Mouse (Mus musculus): ENCODE measurements around the gene Prpf40b.
A peak's percentile ranks its signal among the peaks of the same experiment; 100 is the strongest.

Prpf40b gene

DNA sequence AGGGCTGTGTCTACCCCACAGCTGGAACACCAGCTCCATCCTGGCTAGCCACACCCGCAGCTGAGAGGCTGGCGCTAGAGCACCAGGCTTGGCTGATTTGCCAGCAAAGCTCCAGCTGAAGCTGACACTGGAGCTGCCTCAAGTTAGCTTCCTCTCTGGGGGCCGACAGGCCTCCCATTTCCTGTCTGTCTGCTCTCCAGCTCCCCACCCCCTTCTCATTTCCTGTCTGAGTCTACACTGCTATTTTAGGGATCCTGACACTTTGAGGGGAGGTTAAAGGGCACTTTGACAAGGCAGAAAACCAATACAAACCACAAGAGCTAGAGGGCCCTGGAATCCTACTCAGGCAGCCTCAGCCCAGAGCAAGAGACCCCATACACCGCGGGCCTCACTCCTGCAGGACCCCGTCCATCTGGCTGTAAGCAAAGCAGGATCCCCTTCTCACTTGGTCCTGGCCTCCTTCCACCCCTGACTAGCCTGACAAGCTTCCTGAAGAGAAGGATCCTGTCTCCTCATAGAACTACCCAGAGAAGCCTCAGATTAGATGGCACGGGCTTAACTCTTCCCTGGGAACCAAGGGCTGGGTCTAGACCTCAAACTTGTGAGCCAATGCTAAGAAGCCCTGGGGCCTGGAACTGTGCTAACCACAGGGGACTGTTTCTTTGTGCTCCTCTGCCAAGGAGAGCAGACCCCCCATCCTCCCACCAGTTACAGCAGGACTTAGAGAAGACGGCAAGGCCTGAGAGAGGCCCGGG, 38.2 kb downstream of the Prpf40b start:
- DNase-seq (ENCODE audit: extremely low spot score): peak; percentile 78

GRCm38 (mm10) chr15:99333676-99334065, 38.8 kb downstream of the Prpf40b start:
- DNase-seq (ENCODE audit: extremely low spot score): no peak

DNA sequence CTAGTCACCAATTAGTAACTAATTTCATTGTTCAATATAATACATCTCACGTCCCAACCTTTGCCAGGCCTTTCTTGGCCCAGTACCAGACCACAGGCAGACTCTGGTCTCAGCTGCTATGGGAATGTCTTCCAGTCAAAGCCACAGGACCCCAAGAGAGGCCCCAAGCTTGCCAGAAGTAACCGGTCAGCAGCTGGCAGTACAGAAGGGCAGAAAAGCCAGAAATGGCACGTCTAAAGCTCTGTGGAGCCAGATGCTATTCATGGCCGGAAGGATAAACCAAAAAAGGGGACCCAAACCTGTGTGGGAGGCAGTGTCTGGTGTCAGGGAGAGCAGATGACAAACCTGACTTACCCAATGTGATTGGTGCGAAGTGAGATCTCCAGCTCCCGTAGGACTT, 39.6 kb downstream of the Prpf40b start:
- DNase-seq (ENCODE audit: extremely low spot score): no peak

GRCm38 (mm10) chr15:99335801-99336320, 41.0 kb downstream of the Prpf40b start:
- DNase-seq (ENCODE audit: extremely low spot score): no peak

DNA sequence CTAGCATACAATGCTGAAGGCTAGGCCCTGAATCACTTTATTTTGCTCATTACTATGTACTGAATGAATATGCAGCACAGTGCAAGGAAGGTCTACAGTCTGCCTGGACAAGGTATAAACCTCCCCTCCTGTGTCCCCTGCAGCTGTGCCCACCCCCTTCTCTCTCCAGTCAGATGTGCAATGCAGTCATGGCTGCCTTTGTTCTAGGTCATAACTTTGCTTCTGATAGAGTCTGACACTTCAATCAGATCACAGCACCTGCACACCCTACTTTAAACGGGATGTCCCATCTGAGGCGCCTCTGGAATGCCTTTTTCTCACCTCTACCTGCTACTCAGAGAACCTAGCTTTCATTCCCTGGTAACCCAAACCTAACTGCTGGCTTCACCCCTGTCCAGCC, 44.0 kb downstream of the Prpf40b start:
- DNase-seq (ENCODE audit: extremely low spot score): no peak

DNA sequence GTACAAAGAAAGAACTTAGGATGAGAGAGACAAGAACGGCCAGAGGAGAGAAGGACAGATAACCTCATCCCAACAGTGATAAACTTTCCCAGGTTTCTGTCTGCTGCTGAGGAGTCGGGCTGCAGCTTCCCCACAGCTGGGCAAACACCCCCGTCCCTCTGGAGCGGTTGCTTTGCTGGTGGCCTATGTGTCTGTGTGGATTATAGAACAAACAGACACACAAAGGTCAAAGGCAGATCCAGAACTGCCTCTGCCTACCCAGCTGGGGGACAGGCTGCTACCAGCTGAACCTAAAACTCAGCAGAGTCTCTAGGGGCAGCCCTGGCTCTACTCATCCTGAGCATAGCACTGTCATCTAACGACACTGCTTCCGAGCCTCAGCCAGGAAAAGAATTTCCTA, 44.8 kb downstream of the Prpf40b start:
- no peak for DNase-seq (ENCODE audit: extremely low spot score)

DNA sequence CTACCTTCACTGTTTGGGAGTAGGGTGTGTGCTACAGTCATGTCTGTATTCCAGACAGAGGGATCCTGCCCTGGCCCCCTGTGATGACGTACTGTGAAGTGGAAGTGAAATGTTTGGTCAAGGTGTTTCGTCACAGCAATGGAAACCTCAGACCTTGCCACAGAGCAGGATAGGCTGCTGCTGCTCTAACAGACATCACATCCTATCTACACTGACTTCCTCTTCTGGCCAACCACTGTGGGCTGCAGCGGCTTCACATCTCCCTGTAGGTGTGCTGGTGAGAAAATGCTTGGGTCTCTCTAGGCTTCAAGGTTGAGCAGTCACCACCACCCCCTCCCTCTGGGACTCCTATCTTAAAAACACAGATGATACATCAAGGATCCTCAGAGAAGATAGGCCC, 46.2 kb downstream of the Prpf40b start:
- no peak for DNase-seq (ENCODE audit: extremely low spot score)

DNA sequence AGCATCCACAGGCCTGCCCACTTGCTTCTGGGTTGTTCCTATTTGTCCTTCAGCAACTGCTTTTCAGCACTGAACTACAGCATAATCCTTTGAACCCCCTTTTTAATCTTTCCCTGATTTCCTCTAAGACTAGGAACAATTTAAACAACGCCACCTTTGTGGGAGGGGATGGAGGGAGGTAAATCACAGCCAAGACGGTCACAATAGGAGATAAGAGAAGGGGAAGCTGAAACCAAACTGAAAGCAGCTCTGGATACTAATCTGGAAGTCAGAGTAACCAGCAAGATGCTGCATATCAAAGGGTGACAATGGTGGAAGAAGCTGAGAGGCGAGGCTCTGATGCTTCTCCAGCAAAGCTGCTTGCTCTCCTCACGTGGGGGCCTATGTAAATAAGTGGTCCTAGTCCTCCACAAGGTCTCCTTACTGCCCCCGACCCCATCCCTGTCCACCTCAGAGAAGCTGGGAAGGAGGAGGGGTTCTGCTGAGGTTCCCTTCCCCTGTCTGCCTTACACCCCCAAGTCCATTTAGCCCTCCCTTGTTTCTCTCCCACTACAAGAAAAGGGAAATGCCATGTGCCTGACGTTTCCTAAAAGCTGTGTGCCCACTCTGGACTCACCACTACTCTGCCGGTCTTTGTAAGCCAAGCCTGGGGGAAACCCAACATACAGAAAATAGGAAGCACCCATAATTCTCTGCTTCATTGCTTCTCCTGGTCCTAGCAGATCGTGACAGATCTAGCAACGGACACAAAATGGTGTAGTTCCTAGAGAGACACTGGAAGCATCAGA, 47.5 kb downstream of the Prpf40b start:
- no peak for DNase-seq (ENCODE audit: extremely low spot score)

DNA sequence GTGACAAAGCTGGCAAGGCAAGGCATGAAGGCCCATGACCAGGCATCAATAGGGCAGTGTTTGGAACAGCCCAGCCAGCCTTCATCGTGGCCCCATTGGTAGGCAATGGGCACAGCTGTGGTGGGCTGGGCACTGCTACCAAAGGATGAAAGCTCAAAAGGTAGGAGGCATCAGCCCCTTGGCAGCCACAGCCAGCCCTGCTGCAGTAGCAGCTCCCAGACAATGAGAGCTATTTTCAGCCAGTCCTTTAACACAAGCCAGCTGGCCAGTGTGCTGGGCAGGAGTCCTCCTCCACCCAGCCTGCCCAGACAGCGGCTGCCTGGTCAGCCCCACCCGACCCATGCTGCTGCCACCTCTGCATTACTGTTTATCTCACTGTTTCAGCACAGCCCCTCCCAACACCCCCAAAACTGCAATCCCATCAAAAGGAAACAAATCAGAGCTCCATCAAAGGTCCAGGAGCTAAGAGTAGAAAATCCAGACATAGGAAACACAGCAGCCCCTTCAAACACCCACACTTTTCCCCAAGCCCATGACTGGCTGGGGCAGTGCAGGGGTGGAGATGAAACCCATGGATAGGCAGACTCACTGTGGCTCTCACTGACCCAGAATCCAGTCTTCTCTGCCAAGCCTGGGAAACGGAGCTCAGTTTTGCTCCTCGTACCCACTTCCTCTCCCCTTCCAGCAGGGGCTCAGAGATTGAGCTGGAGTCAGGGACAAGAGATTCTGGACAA, 48.7 kb downstream of the Prpf40b start:
- no peak for DNase-seq (ENCODE audit: extremely low spot score)

DNA sequence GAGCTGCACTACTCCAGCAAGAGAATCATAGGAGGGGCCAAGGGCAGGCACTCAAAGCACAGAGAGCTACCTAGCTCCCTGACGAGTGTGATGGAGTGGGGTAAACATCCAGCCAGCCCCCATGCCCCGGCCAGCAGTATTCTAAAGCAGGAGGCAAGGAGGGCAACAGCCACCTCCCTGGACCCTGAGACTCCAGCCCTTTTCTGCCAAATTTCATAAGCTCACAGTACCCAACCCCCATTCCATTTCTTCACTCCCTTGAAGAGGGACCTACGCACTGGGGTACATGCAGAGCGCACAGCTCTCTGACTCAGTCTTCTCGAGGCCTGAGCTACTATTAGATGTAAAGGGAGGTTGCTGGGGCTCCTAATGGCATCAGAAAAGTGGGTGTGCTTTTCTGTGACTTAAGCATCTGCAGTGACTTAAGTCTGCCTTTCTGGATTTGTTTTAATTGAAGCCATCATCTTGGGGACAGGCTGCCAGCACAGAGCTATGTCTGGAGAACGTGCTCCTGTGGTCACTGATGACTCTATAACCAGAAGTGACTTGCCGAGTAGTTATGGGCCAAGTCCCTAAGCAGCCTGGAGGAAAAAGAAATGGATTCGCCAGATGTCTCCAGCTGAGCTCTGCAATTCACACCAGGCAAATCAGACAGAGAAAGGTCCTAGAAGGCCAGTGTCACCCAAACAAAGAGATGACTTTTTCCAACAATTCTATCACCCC, 49.4 kb downstream of the Prpf40b start:
- no peak for DNase-seq (ENCODE audit: extremely low spot score)

DNA sequence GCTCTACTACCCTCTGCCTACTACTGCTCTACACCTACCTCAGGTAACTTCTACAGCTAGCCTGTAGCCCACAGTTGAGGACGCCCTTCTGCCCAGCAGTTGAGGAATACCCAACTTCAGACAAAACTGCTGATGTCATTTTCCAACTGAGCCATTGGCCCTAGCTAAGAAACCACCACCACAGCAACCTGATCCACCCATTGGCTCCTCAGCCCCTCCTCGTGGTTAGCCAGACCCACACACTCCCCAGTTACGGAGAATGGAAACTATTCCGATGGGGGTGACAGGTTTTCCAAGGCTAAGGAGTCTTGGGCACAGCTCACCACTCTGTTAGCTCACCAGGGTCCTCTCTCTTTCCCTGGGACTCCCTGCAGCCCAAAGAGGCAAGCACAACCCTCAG, 50.1 kb downstream of the Prpf40b start:
- DNase-seq (ENCODE audit: extremely low spot score): no peak

GRCm38 (mm10) chr15:99351610-99352009, 56.7 kb downstream of the Prpf40b start:
- no peak for DNase-seq (ENCODE audit: extremely low spot score)

DNA sequence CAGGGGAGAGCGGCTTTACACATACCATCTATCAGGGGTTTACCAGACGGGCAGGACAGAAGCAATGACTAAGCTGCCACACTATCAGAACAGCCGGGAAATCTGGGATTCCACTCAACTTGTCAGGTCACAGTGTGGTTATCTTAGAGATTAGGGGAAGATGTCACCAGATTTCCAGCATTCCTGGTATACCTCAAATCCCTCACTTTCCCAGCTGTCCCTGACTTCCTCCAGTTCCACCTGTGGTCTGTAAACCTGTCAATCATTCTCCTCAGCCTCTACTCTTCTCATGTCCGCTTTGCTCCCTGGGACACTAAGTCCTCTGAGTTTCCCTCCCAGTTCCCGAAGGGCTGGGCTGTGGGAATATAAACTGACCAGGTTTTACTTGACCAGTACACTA, 57.4 kb downstream of the Prpf40b start:
- no peak for DNase-seq (ENCODE audit: extremely low spot score)

GRCm38 (mm10) chr15:99355660-99356059, 60.8 kb downstream of the Prpf40b start:
- no peak for DNase-seq (ENCODE audit: extremely low spot score)

DNA sequence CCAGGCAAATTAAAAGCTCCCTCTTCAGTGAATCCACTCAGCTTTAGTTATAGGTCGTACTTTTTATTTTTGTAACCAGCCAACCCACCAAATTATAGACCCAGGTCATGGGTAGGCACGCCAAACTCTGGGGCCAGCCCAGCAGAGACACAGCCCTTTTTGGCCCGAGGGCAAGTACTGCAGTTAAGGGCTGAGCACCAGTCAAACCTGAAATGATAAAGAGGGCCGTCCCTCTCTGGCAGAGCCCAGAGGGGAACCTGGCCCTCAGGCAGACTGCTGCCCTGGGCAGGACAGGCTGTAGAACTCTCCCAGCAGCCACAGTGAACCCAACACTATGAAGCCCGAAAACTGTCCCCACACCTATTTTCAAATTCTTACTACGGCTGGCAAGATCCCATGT, 61.6 kb downstream of the Prpf40b start:
- no peak for DNase-seq (ENCODE audit: extremely low spot score)

GRCm38 (mm10) chr15:99358952-99359351, 64.1 kb downstream of the Prpf40b start:
- no peak for DNase-seq (ENCODE audit: extremely low spot score)

- no peak for DNase-seq (ENCODE audit: extremely low spot score)
These were observed 69.2 kb downstream of the Prpf40b start for GRCm38 (mm10) chr15:99364022-99364530.

- no peak for DNase-seq (ENCODE audit: extremely low spot score)
These were observed 70.0 kb downstream of the Prpf40b start for GRCm38 (mm10) chr15:99364921-99365320.
